Mouse (Mus musculus) T-helper 2 cell (primary cell): ENCODE results near the gene Shmt2.

Experiments
- in situ Hi-C: fragments of 300-600 bp; cut with MboI, MseI; formaldehyde crosslinking; loops from one replicate; pipeline ENCODE4 v1.15.1; 2025; ENCODE audit warnings: high pct_unique_total_duplicates

Shmt2 gene

GRCm38 (mm10) chr10:127534929-127535384, 12.7 kb upstream of the Shmt2 start:
- in situ Hi-C loops: no loop called here

GRCm38 (mm10) chr10:127534036-127534928, 12.0 kb upstream of the Shmt2 start, which contains the start of gene Nxph4:
Gene Nxph4, minus strand, starts transcription at chr10:127534559.
- in situ Hi-C loops: no loop called here

- in situ Hi-C loops: no loop called here
Measured at GRCm38 (mm10) chr10:127531548-127531947, 9.3 kb upstream of the Shmt2 start.

GRCm38 (mm10) chr10:127530945-127531344, 8.7 kb upstream of the Shmt2 start:
- in situ Hi-C loops: no loop called here

GRCm38 (mm10) chr10:127527481-127527880, 5.2 kb upstream of the Shmt2 start:
- in situ Hi-C loops: loop anchor here (5.0 to 10.0 kb wide), 2 partner anchors 343 to 660 kb away; partner anchors contain the start of gene Slc26a10

- in situ Hi-C loops: loop anchor here (5.0 to 10.0 kb wide), 2 partner anchors 342 to 661 kb away; partner anchors contain the start of gene Slc26a10
Measured at GRCm38 (mm10) chr10:127526681-127527080, 4.4 kb upstream of the Shmt2 start.

- in situ Hi-C loops: loop anchor here (5.0 to 10.0 kb wide), 2 partner anchors 341 to 661 kb away; partner anchors contain the start of gene Slc26a10
Measured at GRCm38 (mm10) chr10:127526048-127526447, 3.8 kb upstream of the Shmt2 start.

GRCm38 (mm10) chr10:127524646-127525255, 2.5 kb upstream of the Shmt2 start:
- in situ Hi-C loops: loop anchor here (5.0 to 10.0 kb wide), 2 partner anchors 340 to 663 kb away; partner anchors contain the start of gene Slc26a10

- in situ Hi-C loops: loop anchor here (10.0 kb wide), 1 partner anchor 337 kb away; the partner anchor contains the start of gene Slc26a10
Measured at GRCm38 (mm10) chr10:127521611-127522080, 598 bp downstream of the Shmt2 start.

- in situ Hi-C loops: loop anchor here (10.0 kb wide), 1 partner anchor 336 kb away; the partner anchor contains the start of gene Slc26a10
Measured at GRCm38 (mm10) chr10:127520714-127521357, 1.4 kb downstream of the Shmt2 start.

- in situ Hi-C loops: loop anchor here (10.0 kb wide), 1 partner anchor 335 kb away; the partner anchor contains the start of gene Slc26a10
Measured at GRCm38 (mm10) chr10:127519903-127520713, 2.1 kb downstream of the Shmt2 start.

GRCm38 (mm10) chr10:127519041-127519701, 3.1 kb downstream of the Shmt2 start:
- in situ Hi-C loops: no loop called here

GRCm38 (mm10) chr10:127517941-127518340, 4.3 kb downstream of the Shmt2 start:
- in situ Hi-C loops: no loop called here

GRCm38 (mm10) chr10:127516576-127517260, 5.5 kb downstream of the Shmt2 start:
- in situ Hi-C loops: no loop called here

GRCm38 (mm10) chr10:127515983-127516459, 6.2 kb downstream of the Shmt2 start:
- in situ Hi-C loops: no loop called here

- in situ Hi-C loops: no loop called here
Measured at GRCm38 (mm10) chr10:127515271-127515982, 6.8 kb downstream of the Shmt2 start.

- in situ Hi-C loops: no loop called here
Measured at GRCm38 (mm10) chr10:127514764-127515163, 7.5 kb downstream of the Shmt2 start, which contains the start of gene Ndufa4l2. Gene Ndufa4l2, plus strand, starts transcription at chr10:127514967.

- in situ Hi-C loops: no loop called here
Measured at GRCm38 (mm10) chr10:127514111-127514698, 8.0 kb downstream of the Shmt2 start.
